Mouse (Mus musculus) liver, adult 2 months (tissue): ENCODE measurements around the gene Slc27a3. TPM values are rescaled to one million over a fixed set of nuclear protein-coding genes. Genes with fewer than 3 reads are reported as not detected.

Experiments
- DNase-seq: peaks from one replicate; pipeline ENCODE4 v3.0.0-alpha.2; 2011; ENCODE audit warnings: low read depth, low spot score; ENCODE audit errors: extremely low read depth
- H3K27ac ChIP-seq: fragments of 200-500 bp; replicated peaks from 2 replicates; pipeline ENCODE4 v1.5.1; 2012; ENCODE audit warnings: low read depth, mild to moderate bottlenecking, control low read depth, inconsistent platforms, low read length; ENCODE audit not compliant: insufficient read depth
- H3K27me3 ChIP-seq: fragments of 200-500 bp; 2 replicates; pipeline ENCODE4 v1.6.1; 2012; ENCODE audit warnings: mild to moderate bottlenecking, moderate library complexity, low read length, inconsistent platforms; ENCODE audit not compliant: control insufficient read depth, insufficient read depth
- H3K36me3 ChIP-seq: fragments of 200-500 bp; 2 replicates; pipeline ENCODE4 v1.6.1; 2012; ENCODE audit warnings: low read length, inconsistent platforms; ENCODE audit not compliant: control insufficient read depth, insufficient read depth
- H3K4me1 ChIP-seq: fragments of 200-500 bp; 2 replicates; pipeline ENCODE4 v1.6.1; 2011; ENCODE audit warnings: low read length; ENCODE audit not compliant: control insufficient read depth, insufficient read depth
- H3K4me3 ChIP-seq: fragments of 200-500 bp; 2 replicates; pipeline ENCODE4 v1.5.1; 2011; ENCODE audit warnings: low read depth, mild to moderate bottlenecking, control low read depth, low read length, moderate library complexity; ENCODE audit not compliant: insufficient read depth
- H3K79me2 ChIP-seq: fragments of 200-500 bp; 2 replicates; pipeline ENCODE4 v1.6.1; 2012; ENCODE audit warnings: inconsistent platforms, mild to moderate bottlenecking, low read length, moderate library complexity; ENCODE audit not compliant: control insufficient read depth, insufficient read depth
- H3K9ac ChIP-seq: fragments of 200-500 bp; 2 replicates; pipeline ENCODE4 v1.6.1; 2012; ENCODE audit warnings: low read depth, mild to moderate bottlenecking, control low read depth, inconsistent platforms, low read length
- CTCF ChIP-seq: fragments of 200-500 bp; IDR thresholded peaks from 2 replicates; pipeline ENCODE4 v1.5.1; 2011; ENCODE audit warnings: low read depth, low read length, control low read depth
- POLR2A ChIP-seq: fragments of 200-500 bp; IDR thresholded peaks from 2 replicates; pipeline ENCODE4 v1.6.1; 2011; ENCODE audit warnings: low read length, control low read depth; ENCODE audit not compliant: insufficient read depth; ENCODE audit errors: extremely low read depth
- WGBS: fragments of 180-500 bp; shearing (Covaris S2); methylation state at CpG from one replicate; pipeline ENCODE4 v1.1.7; 2018; 5-methylcytosine and 5-hydroxymethylcytosine counted together
- polyA plus RNA-seq: library from polyadenylated mRNA; depleted of rRNA; stranded (reverse); fragments of >200 nt; gene quantifications from 2 replicates; pipeline ENCODE4 v1.2.3, GENCODE M21; 2012
- total RNA-seq: library from RNA; depleted of rRNA; stranded (reverse); fragments of >200 nt; gene quantifications from 2 replicates; pipeline ENCODE4 v1.2.3, GENCODE M21; 2014

The Slc27a3 gene
- total and polyA plus RNA-seq, 2 experiments: 0.37 to 2.3 TPM

DNA sequence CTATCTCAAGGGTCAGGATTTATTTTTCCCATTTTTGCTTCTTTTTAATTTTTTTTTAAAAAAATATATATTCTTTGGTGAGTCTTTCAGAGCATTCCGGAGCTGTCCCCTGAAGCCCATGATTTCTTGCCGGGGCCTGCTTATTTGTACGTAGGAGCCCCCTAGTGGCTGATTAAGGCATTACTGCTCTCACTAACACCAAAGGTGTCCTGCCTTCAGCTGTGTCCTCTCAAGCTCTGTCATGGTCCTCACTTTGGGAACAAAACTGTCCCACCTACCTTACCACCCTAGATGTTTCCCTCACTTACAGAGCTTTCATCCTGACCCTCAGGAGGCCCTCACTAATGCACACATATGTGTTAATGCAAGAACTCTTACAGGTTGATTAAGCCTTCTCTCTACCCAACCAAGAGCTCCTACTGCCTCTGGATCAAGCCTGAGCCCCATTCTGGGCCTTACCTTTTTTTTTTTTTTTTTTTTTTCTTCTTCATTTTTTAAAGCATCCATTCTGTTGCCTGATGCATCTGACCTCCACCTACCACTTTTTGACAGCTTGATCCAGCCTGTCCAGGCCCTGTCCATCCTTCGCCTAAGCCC lies 16.2 kb downstream of the Slc27a3 start:
- peak; percentile 70 for DNase-seq
- H3K79me2 ChIP-seq: no peaks in the 10 kb centered on the region
- 26% methylated on average over 4 of the region's 4 CpGs for WGBS
- H3K4me3 ChIP-seq: no peak overlapping the region
- H3K9ac ChIP-seq: no peak overlapping the region
- TF ChIP-seq POLR2A (no peak), CTCF (peak; percentile 51; the same call in 1 of the 2 replicates)
- no peak overlapping the region for H3K27ac ChIP-seq
- no peaks in the 10 kb centered on the region for H3K27me3 ChIP-seq
- H3K4me1 ChIP-seq: 0 out of 2 replicates have a peak, but pooled peaks cover 2% of the 10 kb centered on the region
- no peaks in the 10 kb centered on the region for H3K36me3 ChIP-seq

DNA sequence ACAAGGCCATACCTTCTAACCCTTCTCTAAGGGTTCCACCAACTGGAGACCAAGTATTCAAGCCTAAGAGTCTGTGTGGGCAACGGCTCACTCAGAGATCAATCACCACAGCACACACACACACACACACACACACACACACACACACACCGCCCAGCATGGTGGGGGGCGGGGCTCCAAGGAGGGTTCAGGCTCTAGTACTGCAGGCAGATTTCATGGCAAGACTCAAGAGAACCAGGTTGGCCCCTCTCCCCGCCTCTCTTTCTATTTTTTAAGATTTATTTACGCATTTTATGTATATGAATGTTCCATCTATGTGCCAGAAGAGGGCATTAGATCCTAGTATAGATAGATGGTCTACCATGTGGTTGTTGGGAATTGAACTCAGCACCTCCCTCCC lies 16.9 kb downstream of the Slc27a3 start:
- WGBS: 55% methylated on average over 5 of the region's 5 CpGs

DNA sequence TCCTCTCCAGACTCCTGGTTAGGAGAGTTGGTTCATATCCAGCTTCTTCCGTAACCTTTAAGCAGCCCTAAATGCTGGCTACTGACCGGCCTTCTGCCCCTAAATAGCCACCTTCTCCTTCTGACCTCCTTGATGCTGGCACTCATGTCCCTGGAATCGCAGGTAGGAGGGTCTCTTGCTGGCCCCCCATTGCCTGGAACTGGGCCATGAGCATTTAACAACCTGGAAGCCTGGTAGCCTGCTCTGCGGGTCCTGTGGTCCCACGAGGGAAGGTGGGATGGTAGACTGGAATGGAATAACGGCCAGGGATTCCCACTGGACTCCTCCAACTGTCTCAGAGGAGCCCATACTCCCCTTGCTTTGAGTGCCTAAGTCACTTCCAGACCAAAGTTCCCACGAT lies 17.9 kb downstream of the Slc27a3 start:
- 79% methylated on average over 7 of the region's 7 CpGs for WGBS
- TF ChIP-seq POLR2A: no peak
- TF ChIP-seq CTCF: no peak
- Histone ChIP-seq H3K4me1 (0 out of 2 replicates have a peak, but pooled peaks cover 2% of the 10 kb centered on the region), H3K9ac (no peak overlapping the region), H3K36me3 (no peaks in the 10 kb centered on the region), H3K79me2 (no peaks in the 10 kb centered on the region), H3K27ac (no peak overlapping the region), H3K4me3 (no peak overlapping the region), H3K27me3 (no peaks in the 10 kb centered on the region)
- no peak for DNase-seq

More for the DNA sequence above, 16.9 kb downstream of the Slc27a3 start:
- Histone ChIP-seq H3K79me2 (no peaks in the 10 kb centered on the region), H3K36me3 (no peaks in the 10 kb centered on the region), H3K4me3 (no peak overlapping the region), H3K4me1 (0 out of 2 replicates have a peak, but pooled peaks cover 2% of the 10 kb centered on the region), H3K9ac (no peak overlapping the region), H3K27ac (no peak overlapping the region), H3K27me3 (no peaks in the 10 kb centered on the region)
- DNase-seq: no peak
- no peak for TF ChIP-seq CTCF
- TF ChIP-seq POLR2A: no peak

DNA sequence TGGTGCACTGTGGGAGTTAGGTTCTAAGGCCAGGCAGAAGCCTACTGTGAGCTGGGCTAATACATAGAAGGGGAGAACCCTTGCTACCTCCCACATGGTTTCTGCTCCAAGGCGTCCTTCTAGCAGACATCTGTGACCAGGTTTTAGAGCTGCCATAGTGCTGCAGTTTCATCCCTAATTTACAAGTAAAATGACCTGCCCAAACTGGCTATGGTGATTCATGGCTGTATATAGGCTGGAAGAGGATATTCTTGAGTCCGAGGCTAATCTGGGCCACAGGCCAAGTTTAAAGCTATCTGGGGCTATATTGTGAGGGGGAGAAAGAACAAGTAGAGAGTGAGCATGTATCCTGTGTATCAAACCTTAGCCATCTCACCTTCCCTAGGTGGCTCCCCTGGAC lies 20.7 kb downstream of the Slc27a3 start:
- Histone ChIP-seq H3K4me3 (no peak overlapping the region), H3K79me2 (no peaks in the 10 kb centered on the region), H3K27ac (no peak overlapping the region), H3K36me3 (no peaks in the 10 kb centered on the region), H3K9ac (no peak overlapping the region), H3K4me1 (0 out of 2 replicates have a peak, but pooled peaks cover 2% of the 10 kb centered on the region), H3K27me3 (no peaks in the 10 kb centered on the region)
- TF ChIP-seq CTCF: no peak
- TF ChIP-seq POLR2A: no peak
- WGBS: 64% methylated on average over 2 of the region's 2 CpGs
- DNase-seq: no peak

DNA sequence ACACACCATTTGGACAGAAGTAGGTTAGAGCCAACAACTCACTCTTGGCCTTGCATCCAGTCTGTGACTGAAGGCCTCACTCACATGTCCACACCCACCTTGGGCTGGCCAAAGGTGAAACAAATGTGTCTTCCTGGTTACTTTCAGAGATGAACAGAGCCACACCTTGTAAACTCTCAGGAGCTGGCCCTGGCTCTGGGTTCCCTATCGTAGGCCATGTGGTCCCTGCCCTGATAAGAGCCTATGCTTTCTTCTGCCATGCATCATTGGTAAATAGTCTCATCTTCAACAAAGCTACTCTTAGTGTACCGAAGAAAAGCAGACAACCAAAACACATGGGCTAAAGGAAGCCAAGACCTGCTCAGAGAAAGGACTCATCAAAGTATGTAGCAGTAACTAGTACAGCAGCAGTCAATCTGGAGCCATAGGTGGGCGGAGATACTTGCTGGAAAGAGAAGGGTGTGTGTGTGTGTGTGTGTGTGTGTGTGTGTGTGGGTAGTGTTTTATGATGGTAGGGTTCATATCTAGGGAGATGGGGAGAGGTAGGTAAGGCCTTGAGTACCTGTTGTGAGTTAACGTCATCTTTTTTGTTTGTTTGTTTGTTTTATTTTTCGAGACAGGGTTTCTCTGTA lies 22.6 kb downstream of the Slc27a3 start:
- Histone ChIP-seq H3K4me1 (no peaks in the 10 kb centered on the region), H3K36me3 (no peaks in the 10 kb centered on the region), H3K27ac (no peak overlapping the region), H3K9ac (no peak overlapping the region), H3K79me2 (no peaks in the 10 kb centered on the region), H3K27me3 (no peaks in the 10 kb centered on the region), H3K4me3 (no peak overlapping the region)
- TF ChIP-seq CTCF (no peak), POLR2A (no peak)
- DNase-seq: no peak
- WGBS: 88% methylated on average over 5 of the region's 5 CpGs

DNA sequence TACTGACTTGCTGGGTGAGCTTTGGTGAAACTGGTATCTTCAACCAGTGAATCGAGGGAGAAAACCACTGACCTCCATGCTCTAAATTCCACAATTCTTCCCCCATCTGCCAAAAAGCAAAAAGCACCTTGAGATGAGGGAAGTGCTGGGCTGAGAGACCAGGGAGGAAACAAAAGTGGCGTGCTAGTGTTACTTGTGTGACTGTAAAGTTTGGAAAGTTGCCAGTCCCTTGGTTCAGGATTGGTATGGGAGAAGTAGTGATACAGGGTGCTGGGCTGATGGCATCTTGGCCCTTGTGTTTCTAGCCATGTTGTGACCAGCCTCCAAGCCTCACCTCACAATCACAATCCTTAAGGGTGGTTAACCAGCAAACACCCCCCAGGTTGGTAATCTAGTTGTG lies 27.4 kb downstream of the Slc27a3 start:
- H3K27ac ChIP-seq: no peak overlapping the region
- H3K27me3 ChIP-seq: no peaks in the 10 kb centered on the region
- H3K36me3 ChIP-seq: peaks cover 21% of the 10 kb centered on the region
- no peak overlapping the region for H3K9ac ChIP-seq
- WGBS: 91% methylated on average over 2 of the region's 2 CpGs
- no peak overlapping the region for H3K4me3 ChIP-seq
- no peak for TF ChIP-seq POLR2A
- DNase-seq: no peak
- no peaks in the 10 kb centered on the region for H3K79me2 ChIP-seq
- H3K4me1 ChIP-seq: no peaks in the 10 kb centered on the region
